Mouse (Mus musculus) midbrain, embryonic 16.5 days (tissue): ENCODE measurements around the gene Bcl10. TPM values are rescaled to one million over a fixed set of nuclear protein-coding genes. Genes with fewer than 3 reads are reported as not detected.
"Not testable (repeated sequence)": the region's sequence is repeated elsewhere in the genome, so short reads cannot be mapped to it uniquely, and the experiment has no call there.

Experiments
- ATAC-seq: fragments of 200-750 bp; cut with Nextera tagmentation; 2 replicates; pipeline ENCODE4 v1.8.0; 2017; ENCODE audit warnings: moderate TSS enrichment
- H3K27ac ChIP-seq: fragments of 300-500 bp; sonication (generic); 2 replicates; pipeline ENCODE4 v1.5.1; 2014; ENCODE audit warnings: mild to moderate bottlenecking, low read length, mixed read lengths
- H3K27me3 ChIP-seq: fragments of 300-500 bp; sonication (generic); 2 replicates; pipeline ENCODE4 v1.6.1; 2014; ENCODE audit warnings: low read depth, low read length, mixed read lengths; ENCODE audit not compliant: control insufficient read depth, insufficient read depth
- H3K36me3 ChIP-seq: fragments of 300-500 bp; sonication (generic); 2 replicates; pipeline ENCODE4 v1.6.1; 2014; ENCODE audit warnings: mild to moderate bottlenecking, low read length, moderate library complexity, mixed read lengths; ENCODE audit not compliant: control insufficient read depth, insufficient read depth
- H3K4me1 ChIP-seq: fragments of 300-500 bp; sonication (generic); 2 replicates; pipeline ENCODE4 v1.6.1; 2014; ENCODE audit warnings: mild to moderate bottlenecking, low read length, mixed read lengths; ENCODE audit not compliant: control insufficient read depth, insufficient read depth
- H3K4me2 ChIP-seq: fragments of 300-500 bp; sonication (generic); 2 replicates; pipeline ENCODE4 v1.6.1; 2014; ENCODE audit warnings: mild to moderate bottlenecking, low read length, mixed read lengths
- H3K4me3 ChIP-seq: fragments of 300-500 bp; sonication (generic); 2 replicates; pipeline ENCODE4 v1.5.1; 2014; ENCODE audit warnings: low read depth, mild to moderate bottlenecking, low read length, moderate library complexity, mixed read lengths
- H3K9ac ChIP-seq: fragments of 300-500 bp; sonication (generic); 2 replicates; pipeline ENCODE4 v1.6.1; 2014; ENCODE audit warnings: low read depth, low read length, mixed read lengths
- H3K9me3 ChIP-seq: fragments of 300-500 bp; sonication (generic); replicated peaks from 2 replicates; pipeline ENCODE4 v1.6.1; 2014; ENCODE audit warnings: mild to moderate bottlenecking, low read length, mixed read lengths; ENCODE audit not compliant: control insufficient read depth, poor library complexity, severe bottlenecking
- WGBS: fragments of 180-500 bp; shearing (Covaris S2); extraction: QIAGEN DNeasy Blood & Tissue Kit; methylation state at CpG from one replicate; pipeline ENCODE4 v1.1.7; 2014; 5-methylcytosine and 5-hydroxymethylcytosine counted together
- polyA plus RNA-seq: library from polyadenylated mRNA; unstranded; fragments of >200 nt; fragmentation: Nextera tagmentation; extraction: Ambion mirVana; gene quantifications from 2 replicates; pipeline ENCODE4 v1.2.1, GENCODE M21; 2015

The Bcl10 gene
- polyA plus RNA-seq, 1 experiment from 2014 or later, result 30.2 TPM

GRCm38 (mm10) chr3:145965583-145965982 lies 43.0 kb downstream of the Bcl10 start:
- not testable (repeated sequence) for H3K36me3 ChIP-seq, H3K4me2 ChIP-seq, H3K4me3 ChIP-seq, H3K9me3 ChIP-seq, H3K27me3 ChIP-seq, H3K4me1 ChIP-seq, H3K27ac ChIP-seq, ATAC-seq, H3K9ac ChIP-seq
- 97% methylated on average over 3 of the region's 3 CpGs for WGBS

GRCm38 (mm10) chr3:145966806-145967205 lies 44.2 kb downstream of the Bcl10 start:
- H3K9ac ChIP-seq, result no peak overlapping the region
- H3K36me3 ChIP-seq, result no peaks in the 10 kb centered on the region
- H3K27ac ChIP-seq, result no peak overlapping the region
- WGBS, result 93% methylated on average over 5 of the region's 5 CpGs
- H3K27me3 ChIP-seq, result peaks cover 9% of the 10 kb centered on the region; the same call in 1 of the 2 replicates
- H3K9me3 ChIP-seq, result no peaks in the 10 kb centered on the region
- H3K4me1 ChIP-seq, result peaks cover 8% of the 10 kb centered on the region; the same call in 1 of the 2 replicates
- H3K4me3 ChIP-seq, result no peak overlapping the region
- no peak overlapping the region for H3K4me2 ChIP-seq
- ATAC-seq, result no peak

GRCm38 (mm10) chr3:145969031-145969501 lies 46.5 kb downstream of the Bcl10 start:
- Histone ChIP-seq H3K4me1 (peaks cover 4% of the 10 kb centered on the region; the same call in 1 of the 2 replicates), H3K36me3 (no peaks in the 10 kb centered on the region), H3K9ac (no peak overlapping the region), H3K4me3 (no peak overlapping the region), H3K9me3 (0 out of 2 replicates have a peak, but pooled peaks cover 2% of the 10 kb centered on the region), H3K4me2 (no peak overlapping the region), H3K27me3 (no peaks in the 10 kb centered on the region), H3K27ac (no peak overlapping the region)
- 48% methylated on average over 14 of the region's 14 CpGs for WGBS
- no peak for ATAC-seq

GRCm38 (mm10) chr3:145971501-145971900 lies 48.9 kb downstream of the Bcl10 start:
- H3K9ac ChIP-seq, result no peak overlapping the region
- H3K4me2 ChIP-seq, result no peak overlapping the region
- H3K9me3 ChIP-seq, result 0 out of 2 replicates have a peak, but pooled peaks cover 4% of the 10 kb centered on the region
- H3K27ac ChIP-seq, result no peak overlapping the region
- H3K36me3 ChIP-seq, result no peaks in the 10 kb centered on the region
- 37% methylated on average over 10 of the region's 10 CpGs for WGBS
- H3K4me3 ChIP-seq, result no peak overlapping the region
- ATAC-seq, result no peak
- H3K27me3 ChIP-seq, result no peaks in the 10 kb centered on the region
- no peaks in the 10 kb centered on the region for H3K4me1 ChIP-seq

DNA sequence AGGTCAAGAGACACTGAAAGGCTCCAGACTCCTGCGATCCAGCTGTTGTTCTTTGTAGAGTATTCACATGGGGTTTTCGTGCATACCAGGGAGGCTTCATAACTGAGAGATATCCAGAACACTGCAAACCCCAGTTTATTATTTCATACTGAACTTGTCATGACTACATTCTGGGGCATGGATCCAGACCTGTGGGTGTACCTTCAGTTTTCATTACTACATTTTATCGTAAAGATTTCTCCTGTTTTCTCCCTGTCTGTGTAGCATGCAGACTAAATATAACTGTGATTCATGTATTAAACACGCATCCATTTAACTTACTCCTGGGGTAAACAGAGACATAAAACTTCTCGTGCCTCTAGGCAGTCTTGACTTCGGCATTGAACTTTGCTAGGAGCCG lies 52.4 kb downstream of the Bcl10 start:
- 92% methylated on average over 7 of the region's 7 CpGs for WGBS
- Histone ChIP-seq H3K9me3 (0 out of 2 replicates have a peak, but pooled peaks cover 8% of the 10 kb centered on the region), H3K4me1 (no peaks in the 10 kb centered on the region), H3K9ac (no peak overlapping the region), H3K27ac (no peak overlapping the region), H3K27me3 (no peaks in the 10 kb centered on the region), H3K36me3 (no peaks in the 10 kb centered on the region), H3K4me3 (no peak overlapping the region), H3K4me2 (no peak overlapping the region)
- ATAC-seq, result no peak

Other genes starting within 250 kb of the Bcl10 start
- gene Ddah1, start 164.1 kb upstream of the Bcl10 start, polyA plus RNA-seq, result 151 and 166 TPM in 2 replicates
- 88.2 and 96.1 TPM in 2 replicates for gene 2410004B18Rik, start 15.2 kb downstream of the Bcl10 start, polyA plus RNA-seq
- 0.55 and 0.68 TPM in 2 replicates for gene Syde2, start 65.1 kb downstream of the Bcl10 start, polyA plus RNA-seq
- gene Wdr63, start 185.3 kb downstream of the Bcl10 start, polyA plus RNA-seq, result 1.1 and 2.1 TPM in 2 replicates
- gene Mcoln3, start 194.6 kb downstream of the Bcl10 start, polyA plus RNA-seq, result 0.31 and 0.35 TPM in 2 replicates
- gene Mcoln2, start 227.0 kb downstream of the Bcl10 start, polyA plus RNA-seq, result 0.18 TPM in 1 of 2 replicates, not detected in the other